Mouse (Mus musculus) layer of hippocampus, adult 8-10 months (tissue): ENCODE data around the gene 2900026A02Rik. TPM values are rescaled to one million over a fixed set of nuclear protein-coding genes. Genes with fewer than 3 reads are reported as not detected.

Source experiments
- DNase-seq, 2 experiments: peaks; one replicate each; pipeline ENCODE4 v3.0.0; 2022; ENCODE audit warnings: low spot score in 2 of 2
- total RNA-seq, 4 experiments: library from RNA; stranded (reverse); gene quantifications; 2 replicates each; pipeline ENCODE4 v1.2.4; 2022

The 2900026A02Rik gene
- total RNA-seq, 4 experiments from 2014 or later, result 56.0 to 66.0 (median 61.1) TPM

DNA sequence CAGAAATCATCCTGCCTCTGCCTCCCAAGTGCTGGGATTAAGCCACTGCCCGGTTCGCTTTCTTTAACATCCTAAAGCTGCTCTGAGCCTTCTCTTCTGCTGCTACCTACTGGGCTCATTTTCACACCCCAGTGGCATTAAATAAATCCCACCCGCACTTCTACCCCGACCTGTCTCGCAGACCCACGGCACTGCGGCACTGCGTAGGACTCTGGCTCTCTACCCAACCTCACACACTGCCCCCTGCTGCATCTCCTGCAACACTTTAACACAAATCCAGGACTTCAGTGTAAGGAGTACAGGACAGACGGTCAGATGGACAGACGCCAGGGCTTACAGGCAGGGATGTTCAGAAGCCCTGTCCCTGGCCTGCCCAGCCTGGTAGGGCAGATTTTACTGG is 45.1 kb downstream of the 2900026A02Rik start:
- DNase-seq, result no peak

DNA sequence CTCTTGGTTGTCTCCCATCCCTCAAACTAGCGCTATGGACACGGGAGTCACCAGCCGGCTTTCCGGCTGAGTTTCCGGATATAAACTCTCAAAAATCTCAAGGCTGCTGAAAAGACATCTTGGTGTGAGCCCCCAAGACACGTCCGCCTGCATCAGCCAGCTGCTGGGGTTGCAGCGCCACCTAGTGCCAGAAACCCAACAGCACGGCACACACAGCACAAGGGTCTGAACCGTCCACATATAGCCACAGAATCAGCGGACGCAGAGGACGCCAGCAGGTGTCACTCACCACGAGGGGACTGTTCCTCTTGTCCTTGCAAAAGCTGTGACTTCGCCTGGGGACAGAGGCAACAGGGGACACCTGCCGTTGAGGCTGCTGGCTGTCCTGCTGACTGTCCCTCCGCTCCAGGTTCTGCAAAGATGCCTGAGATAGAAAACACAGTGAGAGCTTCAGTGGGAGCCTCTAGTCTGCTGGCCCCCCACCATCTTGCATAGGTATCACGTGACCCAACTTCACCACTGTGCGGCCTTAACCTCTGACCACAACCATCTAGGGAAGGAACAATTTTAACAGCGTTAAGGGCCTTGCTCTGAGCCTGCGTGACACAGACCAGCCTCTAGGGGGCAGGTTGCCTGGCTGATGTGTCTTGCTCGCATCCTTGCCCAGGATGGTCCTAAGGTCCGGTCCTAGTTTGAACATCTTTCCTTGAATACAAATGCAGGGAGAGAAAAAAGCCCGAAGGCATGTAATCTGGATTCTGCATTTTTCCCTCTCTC is 45.9 kb downstream of the 2900026A02Rik start:
- no peak for DNase-seq

DNA sequence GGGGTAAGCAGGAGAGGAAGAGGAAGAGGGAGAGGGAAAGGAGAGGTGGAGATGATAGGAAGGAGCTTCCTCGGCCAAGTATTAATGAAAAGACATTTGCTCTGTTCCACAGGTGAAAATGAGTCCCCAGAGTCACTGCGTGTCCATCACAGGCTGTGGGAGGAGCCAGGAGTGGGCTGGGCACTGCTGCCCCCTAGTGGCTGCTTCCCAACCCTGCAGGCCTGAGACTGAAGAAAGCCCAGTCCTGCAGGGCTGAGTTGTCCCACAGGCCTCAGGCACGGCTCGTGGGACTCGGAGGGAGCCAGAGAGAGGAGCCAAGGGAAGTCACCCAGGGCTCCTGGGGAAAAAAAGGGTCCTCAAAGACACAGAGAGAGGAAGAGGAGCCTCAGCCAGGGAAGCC is 47.7 kb downstream of the 2900026A02Rik start:
- peak in 1 of 2 experiments; percentile 74 for DNase-seq

GRCm38 (mm10) chr5:113171968-113172578 is 49.0 kb downstream of the 2900026A02Rik start:
- no peak for DNase-seq

DNA sequence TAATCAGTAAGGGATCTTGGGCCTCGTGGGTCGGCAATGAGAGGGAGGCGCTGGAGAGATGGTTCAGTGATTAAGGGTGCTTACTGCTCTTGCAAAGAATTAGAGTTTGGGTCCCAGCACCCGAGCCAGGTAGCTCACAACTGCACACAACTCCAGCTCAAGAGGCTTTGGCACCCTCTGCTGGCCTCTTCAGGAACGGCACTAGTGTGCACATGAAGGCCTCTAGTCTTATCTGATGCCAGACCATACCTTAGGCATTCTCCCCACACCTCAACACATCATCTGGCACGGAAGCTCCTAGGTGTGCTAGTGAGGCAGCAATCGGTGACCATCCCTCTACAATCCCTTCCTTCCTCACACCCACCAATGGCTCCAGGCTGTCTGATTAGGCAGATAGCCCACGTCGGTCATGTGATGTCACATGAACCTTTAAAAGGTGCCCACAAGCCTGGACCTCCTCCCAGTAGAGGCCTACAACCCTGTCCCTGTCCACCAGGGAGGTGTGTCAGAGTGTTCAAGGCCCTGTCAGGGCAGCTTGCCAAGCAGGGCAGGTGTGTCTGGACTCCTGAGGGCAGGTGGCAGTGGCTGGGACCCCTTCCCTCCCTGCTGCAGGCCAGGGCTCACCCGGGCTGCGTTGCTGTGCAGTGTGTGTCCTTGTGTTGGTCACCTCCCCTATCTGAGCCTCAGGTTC is 50.8 kb downstream of the 2900026A02Rik start:
- no peak for DNase-seq

- DNase-seq, result no peak
These were observed 53.3 kb downstream of the 2900026A02Rik start for GRCm38 (mm10) chr5:113167733-113168132.

GRCm38 (mm10) chr5:113165481-113165880 is 55.6 kb downstream of the 2900026A02Rik start:
- DNase-seq, result peak; percentile 69

GRCm38 (mm10) chr5:113164873-113165441 is 56.1 kb downstream of the 2900026A02Rik start:
- peak; percentile 57 to 71 for DNase-seq

- DNase-seq, result no peak
These were observed 56.6 kb downstream of the 2900026A02Rik start for GRCm38 (mm10) chr5:113164448-113164847.

DNA sequence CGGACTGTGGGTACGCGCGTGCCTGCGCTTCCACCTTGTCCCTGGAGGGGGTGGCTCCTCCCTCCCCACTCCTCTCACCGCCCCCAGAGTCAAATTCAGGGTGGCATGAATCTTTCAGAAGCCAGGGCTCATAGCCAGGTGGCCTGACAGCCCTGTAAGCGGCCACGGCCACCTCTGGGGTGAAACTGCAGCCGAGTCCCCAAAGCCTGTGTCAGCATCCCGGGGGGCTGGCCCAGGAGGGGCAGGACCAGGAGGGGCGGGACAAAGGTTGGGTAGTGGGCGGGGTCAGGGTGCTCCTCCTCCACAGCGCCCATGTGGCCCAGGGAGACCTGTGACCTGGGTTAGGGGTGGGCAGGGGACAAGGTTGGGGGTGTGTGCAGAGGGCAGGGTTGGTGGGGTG is 57.9 kb downstream of the 2900026A02Rik start:
- no peak for DNase-seq

DNA sequence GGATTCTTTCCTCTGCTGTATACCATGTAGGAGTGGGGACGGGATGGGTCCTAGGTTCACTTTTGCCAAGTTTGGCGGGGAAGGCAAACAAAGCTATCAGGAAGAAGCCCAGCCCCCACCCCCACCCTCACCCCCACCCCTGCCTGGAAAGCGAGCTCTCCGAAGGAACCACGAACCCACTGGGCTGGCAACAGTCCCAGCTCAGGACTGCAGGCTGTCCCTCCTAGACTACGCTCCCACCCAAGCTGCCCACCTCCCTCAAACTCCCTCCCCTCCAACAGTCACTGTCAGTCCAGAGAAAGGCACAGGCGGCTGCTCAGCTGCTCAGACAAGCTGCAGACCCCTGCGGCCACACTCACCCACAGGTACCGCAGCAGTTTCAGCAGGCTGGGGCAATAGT is 58.3 kb downstream of the 2900026A02Rik start:
- no peak for DNase-seq

DNA sequence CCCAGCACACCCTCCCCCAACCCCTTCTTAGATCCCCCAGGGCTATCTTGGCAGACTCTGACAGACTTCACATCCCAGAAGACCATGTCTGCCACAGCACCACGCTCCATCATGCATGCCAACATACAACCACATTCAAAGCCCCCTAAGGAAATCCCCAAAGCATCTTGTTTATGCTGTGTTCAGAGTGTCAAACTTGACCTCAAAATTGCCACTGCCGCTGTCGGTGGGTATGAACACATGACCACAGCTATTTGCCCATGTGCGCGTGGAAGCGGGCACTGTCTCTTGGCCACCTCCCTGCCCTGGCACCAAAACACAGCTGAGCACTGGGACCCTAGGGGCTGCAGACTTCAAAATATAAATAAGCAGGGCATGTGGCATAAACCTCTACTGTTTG is 59.5 kb downstream of the 2900026A02Rik start:
- DNase-seq, result no peak

GRCm38 (mm10) chr5:113160320-113160719 is 60.7 kb downstream of the 2900026A02Rik start:
- no peak for DNase-seq

- DNase-seq, result no peak
These were observed 62.2 kb downstream of the 2900026A02Rik start for GRCm38 (mm10) chr5:113158759-113159355.

GRCm38 (mm10) chr5:113157588-113157987 is 63.4 kb downstream of the 2900026A02Rik start:
- DNase-seq, result no peak

GRCm38 (mm10) chr5:113157006-113157405 is 64.0 kb downstream of the 2900026A02Rik start:
- no peak for DNase-seq

DNA sequence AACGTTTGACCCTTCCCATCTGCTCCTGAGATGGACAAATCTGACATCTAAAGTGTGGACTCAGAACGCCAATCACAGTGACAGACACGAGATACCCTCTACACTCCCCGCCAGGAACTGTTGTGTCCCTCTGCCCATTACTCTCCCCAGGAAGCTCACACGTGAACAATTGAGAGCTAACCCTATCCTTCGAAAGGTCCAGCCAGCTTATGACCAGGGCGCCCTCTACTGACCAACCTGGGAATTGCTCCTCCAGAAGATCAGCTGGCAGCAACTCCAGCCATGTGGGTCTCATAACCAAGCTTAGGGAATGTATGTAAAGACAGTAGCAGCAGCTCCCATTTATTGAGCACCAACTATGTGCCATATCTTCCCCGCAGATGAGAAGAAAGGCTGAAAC is 65.9 kb downstream of the 2900026A02Rik start:
- DNase-seq, result peak; percentile 64 to 88

DNA sequence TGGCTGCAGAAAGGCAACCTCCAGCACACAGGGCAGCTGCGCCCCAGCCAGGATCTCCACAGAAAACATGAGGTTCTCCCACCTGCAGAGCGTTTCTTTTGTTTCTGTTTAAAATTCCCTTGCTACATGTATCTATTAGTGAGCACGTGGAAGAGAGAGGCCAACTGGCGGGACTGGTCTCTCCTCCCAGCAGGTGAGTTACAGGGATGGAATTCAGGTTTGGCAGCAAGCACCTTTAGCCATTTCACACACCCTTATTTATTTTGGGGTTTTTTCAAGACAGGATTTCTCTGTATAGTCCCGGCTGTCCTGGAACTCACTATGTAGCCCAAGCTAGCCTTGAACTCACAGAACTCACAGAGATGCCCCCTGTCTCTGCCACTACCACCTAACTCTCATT is 66.6 kb downstream of the 2900026A02Rik start:
- DNase-seq, result no peak

DNA sequence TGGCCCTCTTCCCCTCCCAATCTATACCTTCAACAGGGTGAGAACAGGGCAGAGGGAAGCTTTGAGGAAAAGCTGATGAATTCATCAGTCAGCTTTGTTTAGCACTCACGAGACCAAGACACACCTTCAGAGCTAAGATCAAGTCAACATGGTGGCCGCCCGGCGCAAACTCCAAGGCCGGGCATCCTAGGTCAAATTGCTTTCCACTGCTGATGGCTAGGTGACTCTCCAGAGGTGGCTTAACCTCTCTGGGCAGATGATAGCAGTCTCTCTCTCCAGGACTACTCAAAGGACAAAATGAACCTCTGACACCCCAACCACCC is 67.6 kb downstream of the 2900026A02Rik start:
- DNase-seq, result no peak

DNA sequence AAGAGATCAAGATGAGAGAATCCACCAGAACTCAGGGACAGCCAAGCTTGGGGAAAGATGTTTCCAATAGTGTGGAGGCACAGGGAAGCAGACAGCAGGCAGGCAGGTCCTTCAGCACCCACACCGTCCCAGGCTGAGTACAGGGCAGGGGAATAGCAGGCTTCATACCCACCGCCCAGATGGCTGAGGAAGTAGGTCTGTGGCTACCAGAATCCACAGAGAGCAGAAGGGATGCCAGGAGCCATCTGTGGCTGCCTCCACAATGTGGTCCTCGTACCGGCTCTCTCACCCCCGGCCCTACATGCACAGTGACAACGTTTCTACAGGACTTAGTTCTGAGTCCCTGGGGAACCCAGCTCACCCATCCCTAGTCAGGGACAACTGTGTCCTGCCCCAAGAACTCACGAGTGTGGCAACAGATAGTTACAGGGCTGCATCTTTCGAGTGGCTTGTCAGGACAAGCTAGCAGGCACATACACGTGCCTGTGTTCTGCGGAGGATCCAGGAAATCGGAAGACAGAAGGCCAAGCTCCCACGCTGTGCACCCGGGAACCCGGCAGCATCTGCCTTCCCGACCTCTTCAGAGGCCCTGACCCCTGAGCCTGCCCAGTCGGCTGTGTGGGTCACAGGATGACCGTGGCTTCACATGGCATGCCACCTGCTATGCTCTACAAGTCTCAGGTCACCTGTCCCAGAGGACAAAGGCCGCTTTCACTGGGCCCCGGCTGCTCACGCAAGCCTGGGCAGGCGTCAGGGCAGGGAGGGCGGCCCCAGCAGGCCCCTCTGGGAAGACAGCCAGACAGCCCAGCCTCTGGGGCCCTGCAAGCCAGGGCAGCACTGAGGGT is 68.2 kb downstream of the 2900026A02Rik start:
- DNase-seq, result peak in 1 of 2 experiments; percentile 63
